Mouse (Mus musculus): ENCODE results near the gene Zfp108. TPM values are rescaled to one million over a fixed set of nuclear protein-coding genes. Genes with fewer than 3 reads are reported as not detected.
"Not testable (repeated sequence)": the region's sequence is repeated elsewhere in the genome, so short reads cannot be mapped to it uniquely, and the experiment has no call there.

The Zfp108 gene
- polyA plus RNA-seq, 1 experiment from 2014 or later: 3.8 TPM

DNA sequence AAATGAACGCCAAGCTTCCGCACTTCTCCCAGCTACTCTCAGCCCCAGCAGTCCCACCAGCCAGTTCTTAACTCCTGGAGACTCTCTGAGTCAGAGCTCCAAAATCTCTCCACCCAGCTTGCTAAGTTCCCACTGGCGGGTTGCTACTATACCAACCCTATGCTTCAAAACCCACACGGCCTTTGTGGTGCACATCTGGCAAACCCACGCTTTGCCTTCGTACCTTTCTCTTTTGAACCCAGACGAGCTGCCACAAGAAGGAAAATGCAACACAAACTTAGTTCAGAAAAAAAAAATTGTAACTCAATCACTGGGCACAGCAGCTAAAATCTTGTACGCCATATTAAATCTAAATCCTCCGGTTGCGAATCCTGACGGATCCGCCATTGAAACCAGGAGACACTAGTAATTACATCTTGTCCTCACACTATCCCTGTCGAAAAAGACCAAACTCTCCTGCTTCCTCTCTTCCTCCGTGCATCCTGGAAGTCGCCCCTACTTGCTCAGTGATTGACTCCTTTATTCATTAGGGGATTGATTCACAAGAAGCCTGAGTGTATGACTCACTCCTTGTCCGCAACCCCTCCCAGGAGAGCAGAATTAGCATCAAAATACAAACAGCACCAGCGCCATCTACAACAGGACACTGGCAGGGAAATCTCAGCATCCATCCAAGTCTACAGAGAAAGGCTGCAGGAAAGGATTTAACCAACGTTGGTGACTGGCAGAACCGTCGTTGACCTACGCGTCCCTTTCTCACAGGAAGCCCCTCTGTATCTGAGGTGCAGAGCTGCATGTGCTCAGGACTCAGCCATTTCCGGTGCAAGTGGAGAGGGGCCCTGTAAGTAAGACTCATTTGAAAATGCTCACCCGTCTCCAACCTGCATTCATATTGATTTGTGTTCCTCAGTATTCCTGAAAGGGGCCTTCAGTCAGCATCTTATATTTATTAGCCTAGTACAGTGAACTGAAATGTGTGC is 13.9 kb downstream of the Zfp108 start:
- no peaks in the 10 kb centered on the region for H3K9me3 ChIP-seq
- H3K27me3 ChIP-seq: no peaks in the 10 kb centered on the region
- no peak overlapping the region for H3K27ac ChIP-seq (replicated peaks)
- peaks cover 8% of the 10 kb centered on the region for H3K4me1 ChIP-seq
- WGBS: 68% methylated on average over 24 of the region's 24 CpGs
- peaks cover 1% of the 10 kb centered on the region for H3K36me3 ChIP-seq
- no peak overlapping the region for H3K9ac ChIP-seq (replicated peaks)
- no peak overlapping the region for H3K4me3 ChIP-seq
- H3K4me2 ChIP-seq (replicated peaks): no peak overlapping the region
- no peak for ATAC-seq (ENCODE audit: low FRiP score, low read depth)

DNA sequence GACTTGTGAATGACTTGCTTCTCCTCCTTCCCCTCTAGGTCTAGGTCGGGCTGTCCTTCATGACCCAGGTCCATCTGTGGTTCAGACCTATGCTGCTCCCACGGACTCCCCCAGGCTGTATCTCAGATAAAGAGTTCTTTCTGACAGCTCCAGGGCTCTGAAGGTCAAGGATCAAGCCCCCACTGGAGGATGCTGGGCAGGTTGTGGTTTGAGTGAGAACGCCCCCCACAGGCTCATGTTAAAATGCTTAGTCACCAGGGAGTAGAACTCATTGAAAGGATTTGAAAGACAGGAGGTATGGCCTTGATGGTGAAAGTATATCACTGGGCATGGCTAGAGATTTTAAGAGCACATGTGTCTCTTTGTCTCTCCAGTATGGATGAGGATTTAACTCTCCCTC is 14.7 kb downstream of the Zfp108 start:
- H3K9ac ChIP-seq (replicated peaks): no peak overlapping the region
- no peaks in the 10 kb centered on the region for H3K27me3 ChIP-seq
- peak overlapping the region; percentile 77; the same call in 1 of the 2 replicates for H3K4me2 ChIP-seq (replicated peaks)
- WGBS: 82% methylated on average over 3 of the region's 3 CpGs
- H3K27ac ChIP-seq (replicated peaks): no peak overlapping the region
- no peak overlapping the region for H3K4me3 ChIP-seq
- peaks cover 9% of the 10 kb centered on the region for H3K36me3 ChIP-seq
- ATAC-seq (ENCODE audit: low FRiP score, low read depth): no peak
- H3K4me1 ChIP-seq: peaks cover 8% of the 10 kb centered on the region
- H3K9me3 ChIP-seq: no peaks in the 10 kb centered on the region

DNA sequence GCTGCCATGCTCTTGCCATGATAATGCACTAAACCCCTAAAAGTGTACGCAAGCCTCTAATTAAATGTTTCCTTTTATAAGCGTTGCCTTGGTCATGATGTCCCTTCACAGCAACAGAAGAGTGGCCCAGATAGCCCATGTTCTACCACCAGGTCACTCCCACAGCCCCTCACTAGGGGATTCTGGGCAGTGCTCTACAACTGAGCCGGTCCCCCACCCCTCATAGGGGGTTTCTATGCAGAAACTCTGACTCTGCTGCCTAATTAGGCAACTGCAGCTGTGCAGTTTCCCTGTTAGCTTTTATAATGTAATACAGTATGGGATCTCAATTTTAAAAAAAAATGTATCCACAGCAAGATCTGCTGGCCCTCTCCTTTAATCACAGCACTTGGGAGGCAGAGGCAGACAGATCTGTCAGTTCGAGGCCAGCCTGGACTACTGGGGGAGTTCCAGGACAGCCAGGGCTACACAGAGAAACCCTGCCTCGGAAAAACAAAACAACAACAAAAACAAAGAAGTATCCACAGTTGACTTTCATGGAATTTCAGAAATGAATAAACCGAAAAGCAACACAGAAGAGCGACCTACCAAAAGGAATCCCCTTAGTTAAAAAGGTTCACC is 15.2 kb downstream of the Zfp108 start:
- peak; percentile 59 for ATAC-seq (ENCODE audit: low FRiP score, low read depth)
- Histone ChIP-seq H3K9me3 (no peaks in the 10 kb centered on the region), H3K4me3 (peak overlapping the region; percentile 67), H3K27me3 (no peaks in the 10 kb centered on the region), H3K36me3 (peaks cover 14% of the 10 kb centered on the region), H3K4me1 (peaks cover 8% of the 10 kb centered on the region), H3K9ac (replicated peaks) (peak overlapping the region; percentile 39; the same call in 1 of the 2 replicates), H3K27ac (replicated peaks) (no peak overlapping the region), H3K4me2 (replicated peaks) (peak overlapping the region; percentile 77)
- WGBS: 38% methylated on average over 7 of the region's 7 CpGs

DNA sequence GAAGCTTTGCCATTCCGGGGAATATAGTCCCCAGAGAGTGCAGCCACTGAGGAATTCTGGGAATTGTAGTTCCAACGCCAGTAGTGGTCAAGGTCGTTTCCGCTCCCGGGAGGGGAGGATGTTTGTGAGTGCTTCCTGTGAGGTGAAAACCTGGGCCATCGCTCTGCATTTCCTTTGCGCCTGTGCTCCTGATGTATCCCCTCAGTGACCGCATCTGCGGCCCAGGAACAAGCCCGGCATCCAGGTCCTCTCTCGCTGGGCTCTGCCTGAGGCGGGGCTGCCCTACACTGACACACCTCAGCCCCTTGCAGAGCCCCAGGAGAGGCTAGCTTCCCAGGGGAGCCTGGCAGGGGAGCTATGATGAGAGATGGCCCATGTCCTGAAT is 15.7 kb downstream of the Zfp108 start, which contains the start of gene Zfp93:
Gene Zfp93 (plus strand): TSS at position 133 of the 385 bp plus-strand sequence.
- Histone ChIP-seq H3K27ac (replicated peaks) (peak within 1 kb of the TSS; percentile 66), H3K4me3 (peak within 1 kb of the TSS; percentile 67), H3K4me2 (replicated peaks) (peak within 1 kb of the TSS; percentile 77), H3K36me3 (peaks cover 19% of the 10 kb centered on the region), H3K9ac (replicated peaks) (peak within 1 kb of the TSS; percentile 81), H3K27me3 (no peaks in the 10 kb centered on the region), H3K9me3 (no peaks in the 10 kb centered on the region), H3K4me1 (peaks cover 8% of the 10 kb centered on the region)
- ATAC-seq (ENCODE audit: low FRiP score, low read depth): peak; percentile 91
- WGBS: 2% methylated on average over 12 of the region's 12 CpGs

DNA sequence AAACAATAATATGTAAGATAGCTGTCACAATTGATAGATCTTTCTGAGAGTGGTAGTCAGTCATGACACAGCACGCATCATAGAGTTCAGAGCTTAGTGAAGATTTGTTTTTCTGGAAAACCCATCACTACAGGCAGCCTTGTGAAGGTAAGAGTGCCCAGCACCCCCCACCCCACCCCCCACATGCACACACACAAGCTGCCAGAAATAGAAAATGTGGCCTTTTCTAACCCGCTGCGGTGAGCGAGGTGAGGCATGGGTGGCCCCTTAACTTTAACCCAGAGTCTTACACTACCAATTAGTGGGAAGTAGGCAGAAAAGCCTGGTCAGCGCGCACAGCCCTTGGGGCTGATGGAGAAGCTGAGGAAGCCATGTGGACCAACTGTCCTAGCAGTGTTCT is 16.6 kb downstream of the Zfp108 start:
- Histone ChIP-seq H3K4me1 (peaks cover 8% of the 10 kb centered on the region), H3K9ac (replicated peaks) (no peak overlapping the region), H3K27me3 (no peaks in the 10 kb centered on the region), H3K27ac (replicated peaks) (no peak overlapping the region), H3K9me3 (no peaks in the 10 kb centered on the region), H3K4me3 (no peak overlapping the region), H3K36me3 (peaks cover 28% of the 10 kb centered on the region), H3K4me2 (replicated peaks) (peak overlapping the region; percentile 77; the same call in 1 of the 2 replicates)
- 97% methylated on average over 6 of the region's 6 CpGs for WGBS
- no peak for ATAC-seq (ENCODE audit: low FRiP score, low read depth)

DNA sequence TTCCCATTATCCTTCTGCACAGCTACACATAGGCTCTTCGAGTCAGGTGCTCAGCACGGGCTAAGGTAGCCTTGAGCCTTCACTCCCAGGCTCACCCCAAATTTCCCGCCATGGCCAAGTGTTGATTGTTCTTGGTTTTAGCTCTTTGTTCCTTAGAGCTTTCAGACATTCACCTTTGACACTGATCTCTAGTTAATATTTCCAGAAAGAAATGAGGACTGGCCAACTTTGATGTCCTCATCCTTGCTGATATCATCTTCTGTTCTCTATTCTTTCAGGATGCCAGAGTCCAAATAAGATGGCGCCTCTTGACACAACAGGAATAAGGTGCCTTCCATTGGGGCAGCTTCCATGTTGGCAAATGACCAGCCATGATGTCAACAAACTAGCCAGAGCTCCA is 19.9 kb downstream of the Zfp108 start:
- Histone ChIP-seq H3K36me3 (peaks cover 33% of the 10 kb centered on the region), H3K9me3 (no peaks in the 10 kb centered on the region), H3K27me3 (no peaks in the 10 kb centered on the region), H3K4me3 (no peak overlapping the region), H3K4me1 (peaks cover 5% of the 10 kb centered on the region), H3K9ac (replicated peaks) (no peak overlapping the region), H3K27ac (replicated peaks) (no peak overlapping the region), H3K4me2 (replicated peaks) (no peak overlapping the region)
- 93% methylated on average over 4 of the region's 4 CpGs for WGBS
- no peak for ATAC-seq (ENCODE audit: low FRiP score, low read depth)

DNA sequence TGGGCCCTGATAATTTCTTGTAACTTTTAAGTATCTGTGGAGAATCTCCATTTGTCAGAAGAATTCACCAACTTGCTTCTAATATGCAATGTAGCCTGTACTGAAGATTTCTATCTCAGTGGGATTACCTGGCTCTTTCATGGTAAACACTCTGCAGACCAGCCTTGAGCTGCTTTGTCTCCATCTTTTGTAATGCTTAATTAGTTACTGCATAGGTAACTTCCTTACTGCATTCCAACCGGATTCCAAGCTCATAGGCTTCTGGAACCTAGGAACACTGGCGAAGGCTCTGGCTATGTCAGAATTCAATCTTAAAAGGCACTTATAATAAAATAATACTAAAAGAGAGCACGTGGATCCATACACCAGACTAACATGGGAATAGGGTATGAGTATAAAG is 24.2 kb downstream of the Zfp108 start:
- H3K4me3 ChIP-seq; H3K9ac ChIP-seq (replicated peaks); H3K27ac ChIP-seq (replicated peaks); H3K9me3 ChIP-seq; H3K4me1 ChIP-seq; ATAC-seq (ENCODE audit: low FRiP score, low read depth); H3K27me3 ChIP-seq; H3K4me2 ChIP-seq (replicated peaks): not testable (repeated sequence)
- H3K36me3 ChIP-seq: peaks cover 29% of the 10 kb centered on the region
- 88% methylated on average over 3 of the region's 3 CpGs for WGBS

DNA sequence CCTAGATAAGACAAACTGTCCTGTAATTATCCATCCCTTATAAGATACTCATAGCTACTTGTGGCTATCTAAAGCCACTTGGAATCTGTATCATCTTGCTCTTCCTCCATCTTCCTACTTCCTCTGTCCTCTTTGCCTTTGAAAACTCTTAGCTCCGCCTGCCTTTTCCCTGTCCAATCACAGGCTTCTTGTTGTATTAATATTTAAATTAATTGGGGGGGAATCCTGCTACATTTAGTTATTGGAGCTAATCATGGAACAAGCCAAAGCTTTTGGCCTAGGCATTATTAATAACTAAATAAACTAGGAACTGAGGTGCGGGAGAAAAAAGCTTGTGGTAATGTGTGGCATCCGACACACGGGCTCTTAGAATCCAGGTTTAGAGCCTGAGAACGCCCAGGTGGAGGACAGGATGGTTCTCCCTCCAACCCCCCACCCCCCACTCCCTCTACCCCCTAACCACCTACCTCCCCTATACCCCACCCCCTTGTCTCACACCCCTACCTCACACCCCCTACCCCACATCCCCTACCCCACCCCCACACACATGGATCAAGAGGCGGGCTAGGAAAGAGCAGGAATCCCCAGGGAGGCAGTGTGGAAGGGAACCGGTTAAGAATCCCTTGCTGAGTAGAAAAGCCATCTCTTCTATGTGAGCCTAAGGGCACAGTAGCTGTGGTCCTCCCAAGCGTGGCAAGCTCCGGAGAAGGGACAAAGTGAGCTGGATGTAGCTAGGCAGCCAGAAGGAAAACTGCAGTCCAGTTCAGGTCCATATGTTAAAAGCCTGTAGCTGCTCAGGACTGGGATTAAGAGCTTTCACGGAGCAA is 25.6 kb downstream of the Zfp108 start:
- WGBS: 51% methylated on average over 10 of the region's 10 CpGs
- Histone ChIP-seq H3K27ac (replicated peaks) (no peak overlapping the region), H3K9me3 (no peaks in the 10 kb centered on the region), H3K27me3 (no peaks in the 10 kb centered on the region), H3K9ac (replicated peaks) (0 out of 2 replicates have a peak overlapping the region, but pooled peaks have one; percentile 15), H3K36me3 (peaks cover 14% of the 10 kb centered on the region), H3K4me1 (no peaks in the 10 kb centered on the region), H3K4me2 (replicated peaks) (no peak overlapping the region), H3K4me3 (no peak overlapping the region)
- no peak for ATAC-seq (ENCODE audit: low FRiP score, low read depth)

DNA sequence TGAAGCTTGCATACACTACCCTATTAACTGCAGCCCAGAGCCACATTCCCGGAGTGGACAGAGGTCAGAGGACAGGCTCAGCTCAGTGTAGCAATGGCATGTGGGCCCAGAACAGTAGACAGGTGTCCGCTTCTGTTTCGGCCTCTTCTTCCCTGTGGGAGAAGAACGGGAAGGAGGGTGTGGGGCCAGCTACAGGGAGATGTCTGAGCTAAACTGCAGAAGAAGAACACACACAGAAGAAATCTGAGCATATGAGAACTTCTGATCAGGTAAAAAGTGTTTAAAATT is 26.2 kb downstream of the Zfp108 start:
- peaks cover 8% of the 10 kb centered on the region for H3K36me3 ChIP-seq
- H3K4me3 ChIP-seq: no peak overlapping the region
- H3K27ac ChIP-seq (replicated peaks): no peak overlapping the region
- no peaks in the 10 kb centered on the region for H3K27me3 ChIP-seq
- peak; percentile 41; the same call in 1 of the 2 replicates for ATAC-seq (ENCODE audit: low FRiP score, low read depth)
- H3K9me3 ChIP-seq: no peaks in the 10 kb centered on the region
- H3K4me2 ChIP-seq (replicated peaks): no peak overlapping the region
- no peaks in the 10 kb centered on the region for H3K4me1 ChIP-seq
- H3K9ac ChIP-seq (replicated peaks): 0 out of 2 replicates have a peak overlapping the region, but pooled peaks have one; percentile 15
- 48% methylated on average over 4 of the region's 4 CpGs for WGBS

DNA sequence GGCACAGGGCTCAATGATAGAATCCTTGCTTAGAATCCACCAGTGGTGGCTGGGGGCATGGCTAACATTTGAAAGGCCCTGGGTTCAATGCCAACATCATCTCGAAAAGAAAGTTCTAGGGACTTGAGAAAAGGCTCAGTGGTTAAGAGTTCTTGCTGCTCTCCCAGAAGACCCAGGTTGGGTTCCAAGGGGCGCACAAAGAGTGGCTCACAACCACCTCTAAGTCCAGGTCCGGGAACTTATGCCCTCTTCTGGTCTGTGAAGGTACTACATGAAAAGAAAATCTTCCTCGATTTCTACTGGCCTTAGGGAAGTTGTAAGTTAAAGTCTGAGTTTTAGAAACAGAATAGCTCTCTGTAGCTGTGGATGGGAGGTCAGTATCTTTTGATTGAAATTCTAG is 31.5 kb downstream of the Zfp108 start:
- Histone ChIP-seq H3K36me3 (peaks cover 36% of the 10 kb centered on the region), H3K27me3 (no peaks in the 10 kb centered on the region), H3K4me1 (no peaks in the 10 kb centered on the region), H3K9me3 (0 out of 2 replicates have a peak, but pooled peaks cover 3% of the 10 kb centered on the region), H3K27ac (replicated peaks) (no peak overlapping the region), H3K4me3 (no peak overlapping the region), H3K4me2 (replicated peaks) (no peak overlapping the region), H3K9ac (replicated peaks) (no peak overlapping the region)
- no peak for ATAC-seq (ENCODE audit: low FRiP score, low read depth)
- 46% methylated on average over 4 of the region's 4 CpGs for WGBS

DNA sequence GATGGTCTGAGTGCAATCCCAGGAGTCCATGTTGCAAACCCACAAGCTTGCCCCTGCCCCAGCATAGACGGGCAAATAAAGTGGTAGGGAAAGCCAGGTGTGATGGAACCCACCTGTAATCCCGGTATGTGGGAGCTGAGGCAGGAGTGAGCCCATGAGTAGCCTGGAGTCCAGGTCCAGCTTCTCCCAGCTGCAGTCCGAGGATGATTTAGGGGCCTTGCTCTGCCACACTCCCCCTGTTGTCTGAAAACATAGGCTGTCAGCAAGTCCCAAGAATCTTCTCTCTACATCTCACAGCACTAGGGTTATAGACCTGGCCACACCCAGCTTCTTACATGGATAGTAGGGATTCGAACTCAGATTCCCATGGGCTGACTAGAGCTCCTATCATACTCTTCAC is 32.3 kb downstream of the Zfp108 start:
- Histone ChIP-seq H3K4me2 (replicated peaks) (no peak overlapping the region), H3K4me1 (no peaks in the 10 kb centered on the region), H3K27ac (replicated peaks) (no peak overlapping the region), H3K4me3 (no peak overlapping the region), H3K9ac (replicated peaks) (no peak overlapping the region), H3K9me3 (0 out of 2 replicates have a peak, but pooled peaks cover 3% of the 10 kb centered on the region), H3K27me3 (no peaks in the 10 kb centered on the region), H3K36me3 (peaks cover 44% of the 10 kb centered on the region)
- ATAC-seq (ENCODE audit: low FRiP score, low read depth): no peak
- 86% methylated on average over 4 of the region's 4 CpGs for WGBS
